Mouse (Mus musculus) monocyte, adult 2 months (primary cell): ENCODE results near the gene Il1r1.

Source experiments
- DNase-seq, 2 experiments: peaks; one replicate each; pipeline ENCODE4 v3.0.0; 2022; ENCODE audit warnings: low spot score in 2 of 2, low read depth in 1 of 2

The Il1r1 gene

GRCm38 (mm10) chr1:40230336-40230735 is 5.5 kb downstream of the Il1r1 start:
- no peak for DNase-seq

- no peak for DNase-seq
Measured at GRCm38 (mm10) chr1:40231116-40231515, 6.2 kb downstream of the Il1r1 start.

- DNase-seq, result no peak
Measured at GRCm38 (mm10) chr1:40233217-40233616, 8.3 kb downstream of the Il1r1 start.

DNA sequence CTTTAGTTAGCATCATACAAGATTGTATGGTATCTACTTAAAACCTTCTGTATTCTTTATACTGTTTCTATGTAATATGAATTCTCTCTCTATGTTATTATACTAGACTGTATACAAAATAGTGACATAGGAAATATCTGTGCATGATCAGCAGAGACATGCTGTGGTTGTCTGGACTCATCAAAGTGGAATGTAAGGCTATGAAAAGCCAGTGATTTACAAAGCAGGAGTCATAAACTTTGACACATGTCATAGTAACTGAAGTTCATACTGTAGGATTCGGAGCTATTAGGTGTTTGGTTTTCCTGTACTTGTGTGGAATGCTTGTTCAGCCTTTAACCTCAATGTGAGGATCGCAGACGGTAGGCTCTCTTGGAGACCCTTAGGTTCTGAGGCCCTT is 8.7 kb downstream of the Il1r1 start:
- DNase-seq, result no peak

DNA sequence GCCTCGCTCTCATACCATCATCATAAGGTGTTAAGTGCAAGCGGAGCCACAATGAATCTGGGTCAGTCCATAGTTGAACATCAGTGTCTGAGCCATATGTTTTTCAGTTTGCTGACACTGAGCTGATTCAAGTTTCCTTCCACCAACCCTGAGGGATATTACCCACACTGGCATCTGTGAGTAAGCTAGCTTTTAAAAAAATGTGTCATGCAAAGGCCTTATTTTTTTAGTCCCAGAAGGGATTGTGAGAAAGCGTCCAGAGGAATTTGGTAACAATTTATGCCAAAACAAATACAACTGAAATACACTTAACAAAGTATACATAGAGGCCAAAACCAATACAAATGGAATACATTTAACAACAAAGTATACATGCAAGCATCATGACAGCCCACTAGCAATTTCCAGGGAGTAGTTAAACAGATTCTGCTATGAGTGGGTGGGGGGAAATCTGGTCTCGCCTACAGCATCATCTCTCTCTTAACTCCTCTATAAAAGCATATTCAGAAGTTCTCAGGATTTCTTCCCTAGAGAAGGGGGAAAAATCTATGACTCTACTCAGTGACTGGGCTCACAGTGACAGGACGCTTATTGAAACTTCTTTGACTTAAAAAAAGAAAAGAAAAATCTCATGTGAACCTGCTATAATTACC is 10.8 kb downstream of the Il1r1 start:
- no peak for DNase-seq

DNA sequence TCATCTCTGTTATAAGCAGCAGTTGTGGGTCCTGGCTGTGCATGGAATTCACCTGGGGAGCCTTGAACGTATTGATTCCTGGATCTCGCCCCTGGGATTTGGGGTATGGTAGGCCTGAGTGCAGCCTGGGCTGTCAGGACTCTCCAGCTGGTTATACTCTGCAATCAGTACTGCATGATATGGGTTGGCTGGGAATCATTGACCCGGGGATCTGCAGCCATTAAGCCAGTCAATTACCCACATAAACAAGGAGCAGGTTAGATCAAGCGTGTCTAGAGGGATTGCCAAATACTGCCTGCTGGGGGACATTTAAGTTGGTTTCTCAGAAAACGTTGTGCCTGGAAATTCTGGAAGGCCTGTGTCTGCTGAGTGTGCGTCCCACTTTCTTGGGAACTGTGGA is 11.8 kb downstream of the Il1r1 start:
- no peak for DNase-seq

GRCm38 (mm10) chr1:40237094-40237493 is 12.2 kb downstream of the Il1r1 start:
- no peak for DNase-seq

GRCm38 (mm10) chr1:40240353-40241092 is 15.6 kb downstream of the Il1r1 start:
- DNase-seq, result peak in 1 of 2 experiments; percentile 8

DNA sequence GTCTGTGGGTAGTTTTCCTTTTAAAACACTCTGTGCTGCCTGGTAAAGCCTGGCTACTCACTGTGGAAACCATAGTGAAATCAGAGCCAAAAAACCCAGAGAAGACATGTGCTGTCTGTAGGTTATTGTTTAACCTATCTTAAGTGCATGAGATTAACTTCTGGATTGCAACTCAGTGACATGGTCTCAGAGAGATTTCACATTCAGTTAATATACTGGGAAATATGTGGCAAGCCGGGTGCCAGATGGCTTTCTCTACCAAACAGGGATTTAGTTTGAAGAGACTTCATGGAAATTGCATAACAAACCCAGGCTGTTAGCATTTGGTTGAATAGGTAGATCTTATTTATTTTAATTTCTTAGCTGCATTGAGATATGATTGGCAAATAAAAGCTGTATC is 17.8 kb downstream of the Il1r1 start:
- DNase-seq, result no peak

- no peak for DNase-seq
Measured at GRCm38 (mm10) chr1:40243561-40243998, 18.7 kb downstream of the Il1r1 start.

GRCm38 (mm10) chr1:40250425-40250824 is 25.5 kb downstream of the Il1r1 start:
- DNase-seq, result no peak

GRCm38 (mm10) chr1:40252507-40252906 is 27.6 kb downstream of the Il1r1 start:
- DNase-seq, result no peak

GRCm38 (mm10) chr1:40253940-40254339 is 29.1 kb downstream of the Il1r1 start:
- DNase-seq, result no peak

GRCm38 (mm10) chr1:40254347-40255057 is 29.6 kb downstream of the Il1r1 start:
- no peak for DNase-seq

DNA sequence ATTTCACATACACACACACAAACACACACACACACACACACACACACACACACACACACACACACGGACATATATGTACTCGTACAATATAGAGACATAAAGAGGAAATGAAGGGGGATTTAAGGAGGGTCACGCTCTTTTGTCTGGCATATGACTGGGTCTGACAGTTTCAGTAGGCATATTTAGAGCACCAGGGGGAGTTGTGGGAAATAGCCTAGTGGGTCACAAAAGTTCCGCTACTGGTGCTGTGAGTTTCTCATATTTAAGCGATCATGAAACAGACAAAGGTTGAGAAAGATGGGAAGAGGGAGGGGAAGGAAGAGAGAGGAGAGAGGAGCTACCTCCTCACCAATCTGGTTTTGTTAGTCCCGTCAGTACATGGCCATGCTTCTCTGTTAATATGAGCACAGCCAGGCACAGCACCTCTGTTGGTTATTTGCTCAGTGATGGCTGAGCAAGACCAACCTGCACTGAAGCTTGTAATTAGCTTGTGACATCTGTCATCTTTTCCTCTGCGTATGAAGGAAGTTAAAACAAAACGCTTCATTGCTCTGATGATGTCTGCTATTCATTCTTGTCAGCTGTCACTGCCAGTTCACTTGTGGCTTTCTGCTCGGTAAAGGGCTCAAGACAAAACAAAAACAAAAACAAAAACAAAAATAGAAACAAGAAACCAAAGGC is 37.7 kb downstream of the Il1r1 start:
- DNase-seq, result no peak

- no peak for DNase-seq
Measured at GRCm38 (mm10) chr1:40263122-40263498, 38.2 kb downstream of the Il1r1 start.

DNA sequence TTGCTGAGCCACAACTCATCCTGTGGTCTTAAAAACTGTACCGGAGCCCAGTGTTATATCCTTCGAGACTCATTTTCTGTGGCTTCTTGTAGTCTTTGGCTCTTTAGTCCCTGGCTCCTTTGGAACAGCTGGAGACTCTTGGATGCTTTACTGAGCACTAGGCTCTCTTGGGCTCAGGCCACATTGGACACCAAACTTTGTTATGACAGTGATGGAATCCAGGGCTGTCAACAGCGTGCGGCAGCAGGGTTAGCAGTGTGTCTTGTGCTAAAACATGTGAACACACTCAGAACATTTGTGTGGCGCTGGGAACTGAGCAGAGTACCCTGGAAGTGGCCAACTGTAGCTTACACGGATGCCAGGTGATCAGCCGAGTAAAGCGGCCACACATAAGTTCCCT is 38.8 kb downstream of the Il1r1 start:
- no peak for DNase-seq

DNA sequence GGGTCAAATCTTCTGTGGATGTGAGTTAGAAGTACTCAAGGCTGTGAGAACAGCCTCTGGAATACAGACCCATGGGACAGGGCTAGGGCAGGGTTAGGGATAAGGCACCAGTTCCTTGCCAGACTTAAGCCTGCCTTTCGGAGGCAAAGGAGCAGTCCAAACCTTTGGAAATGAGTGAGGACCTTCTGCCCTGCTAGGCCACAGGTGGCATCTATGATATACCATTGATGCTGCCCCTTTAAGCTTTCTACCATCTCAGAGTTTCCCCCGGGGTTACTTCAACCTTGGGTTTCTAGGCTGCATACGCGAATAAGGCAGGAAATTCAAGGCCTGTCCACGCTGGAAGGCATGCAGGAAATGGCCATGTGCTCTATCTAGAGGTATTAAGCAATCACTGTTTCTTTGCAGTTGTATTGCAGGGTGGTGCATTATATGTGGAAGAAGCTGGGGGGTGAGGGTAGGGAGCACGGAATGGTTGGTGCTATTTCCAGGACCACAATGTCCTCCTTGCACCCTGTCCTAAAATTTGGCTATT is 40.5 kb downstream of the Il1r1 start:
- no peak for DNase-seq

DNA sequence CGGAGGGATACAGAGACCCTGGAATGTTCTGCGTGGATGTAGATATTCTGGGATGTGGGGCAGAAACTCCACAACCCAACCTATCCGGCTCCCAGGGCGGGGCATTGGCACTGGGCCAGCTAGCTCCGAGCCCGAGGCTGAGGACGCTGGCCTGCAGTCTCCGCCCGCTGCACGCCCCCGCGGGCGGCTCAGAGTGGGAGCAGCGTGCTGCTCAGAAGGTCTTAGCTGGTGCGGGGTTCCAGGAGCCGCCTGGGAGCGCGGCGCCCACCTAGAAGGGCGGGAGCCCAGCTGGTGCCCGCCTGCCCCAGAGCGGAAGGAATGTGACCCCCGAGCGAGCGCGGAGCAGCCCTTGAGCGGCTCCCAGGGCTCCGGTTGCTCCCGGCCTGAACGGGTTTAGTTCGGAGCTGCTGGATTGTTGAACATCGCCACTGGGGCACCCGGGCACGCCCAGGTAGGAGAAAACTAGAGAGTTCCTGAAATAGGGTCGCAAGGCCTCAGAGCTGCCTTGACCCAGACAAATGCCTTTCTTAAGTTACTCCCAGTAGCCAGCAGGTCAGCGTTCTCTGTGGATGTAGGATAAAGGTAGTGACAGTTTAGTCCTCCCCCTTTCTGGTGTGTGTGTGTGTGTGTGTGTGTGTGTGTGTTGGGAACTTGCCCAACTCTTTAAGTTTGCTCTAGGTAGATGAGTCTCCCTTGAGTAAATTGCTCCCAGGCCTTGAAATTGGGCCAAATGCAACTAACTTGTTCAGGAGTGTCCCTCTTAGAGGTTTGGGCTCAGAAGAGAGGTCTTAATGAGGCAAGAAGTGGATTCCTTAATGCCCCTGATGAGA is 41.8 kb downstream of the Il1r1 start:
- DNase-seq, result no peak

DNA sequence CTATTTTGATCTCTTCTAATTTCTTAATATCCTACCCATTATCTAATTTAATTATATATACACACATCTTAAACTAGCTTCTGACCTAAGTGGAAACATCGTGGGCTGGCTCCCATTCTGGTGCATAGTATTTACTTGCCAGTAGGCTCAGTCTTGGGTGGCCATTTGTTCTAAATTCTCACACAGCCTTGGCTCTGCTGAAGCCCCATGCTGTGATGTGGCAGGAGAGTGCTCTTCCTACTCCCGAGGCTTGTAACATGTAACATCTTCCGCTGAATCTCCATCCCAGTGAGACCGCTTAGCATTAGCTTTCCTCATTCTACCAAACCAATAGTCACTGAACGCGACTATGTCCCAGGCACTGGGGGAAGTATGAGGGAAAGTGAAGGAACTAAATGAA is 43.0 kb downstream of the Il1r1 start:
- no peak for DNase-seq

GRCm38 (mm10) chr1:40268536-40268935 is 43.7 kb downstream of the Il1r1 start:
- DNase-seq, result no peak
